Mouse (Mus musculus): ENCODE data around the gene Vmn1r12. TPM values are rescaled to one million over a fixed set of nuclear protein-coding genes. Genes with fewer than 3 reads are reported as not detected.

The Vmn1r12 gene
- not detected for polyA plus RNA-seq (2014; fragmentation: Illumina TruSeq; extraction: RNeasy Lipid Tissue Mini Kit (QIAGEN cat#74804))

GRCm38 (mm10) chr6:57156619-57157018 is at the start of gene Vmn1r12:
TSS of gene Vmn1r12 (plus strand) at chr6:57156919.

DNA sequence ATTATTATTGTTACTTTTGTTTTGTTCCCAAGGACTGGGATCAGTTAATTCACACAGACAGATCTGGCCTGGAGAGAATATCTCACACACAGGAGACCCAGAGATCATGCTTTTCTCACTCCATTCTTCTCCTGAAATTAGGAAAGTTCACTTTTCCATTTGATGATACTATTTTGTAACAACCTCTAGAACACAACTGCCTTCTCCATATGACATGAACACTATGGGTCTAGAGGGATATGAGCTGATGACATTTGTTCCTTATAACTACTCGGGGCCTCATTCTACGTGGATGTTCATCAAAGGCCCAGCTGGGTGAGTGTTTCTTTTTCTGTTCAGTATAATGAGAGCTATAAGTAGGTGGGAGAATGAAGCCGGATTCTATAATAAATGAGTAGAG is 47.6 kb upstream of the Vmn1r12 start, which contains the start of gene Vmn1r10:
TSS of gene Vmn1r10 (plus strand) at position 301 of the 400 bp plus-strand sequence.

DNA sequence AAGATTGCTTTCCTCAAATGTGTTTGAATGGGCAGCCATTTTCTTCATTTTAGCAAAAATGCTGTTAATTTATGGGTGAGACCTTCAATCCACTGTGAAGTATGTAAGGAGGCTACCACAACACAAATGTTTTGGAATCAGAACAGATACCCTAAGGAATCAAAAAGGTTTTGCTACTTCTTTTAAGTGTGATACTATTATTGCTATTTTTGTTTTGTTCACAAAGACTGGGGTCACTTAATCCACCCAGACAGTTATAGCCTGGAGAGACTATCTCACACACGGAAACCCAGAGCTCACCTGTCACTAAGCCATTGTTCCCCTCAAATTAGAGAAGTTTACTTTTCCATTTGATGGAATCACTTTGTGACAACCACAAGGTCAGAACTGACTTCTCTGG is 23.6 kb upstream of the Vmn1r12 start, which contains the start of gene Vmn1r11:
TSS of gene Vmn1r11 (plus strand) at position 301 of the 400 bp plus-strand sequence.

GRCm38 (mm10) chr6:57202990-57203389 is 46.3 kb downstream of the Vmn1r12 start, which contains the start of gene Vmn1r13:
TSS of gene Vmn1r13 (plus strand) at chr6:57203290.

Other genes starting within 250 kb of the Vmn1r12 start
- 128 TPM for gene Nt5c3, start 233.0 kb upstream of the Vmn1r12 start, polyA plus RNA-seq (2014; fragmentation: Illumina TruSeq; extraction: RNeasy Lipid Tissue Mini Kit (QIAGEN cat#74804))
- gene Vmn1r4, start 232.9 kb upstream of the Vmn1r12 start, polyA plus RNA-seq (2014; fragmentation: Illumina TruSeq; extraction: RNeasy Lipid Tissue Mini Kit (QIAGEN cat#74804)), result 0.46 TPM
- not detected for gene Vmn1r5, start 186.6 kb upstream of the Vmn1r12 start, polyA plus RNA-seq (2014; fragmentation: Illumina TruSeq; extraction: RNeasy Lipid Tissue Mini Kit (QIAGEN cat#74804))
- not detected for gene Vmn1r6, start 159.7 kb upstream of the Vmn1r12 start, polyA plus RNA-seq (2014; fragmentation: Illumina TruSeq; extraction: RNeasy Lipid Tissue Mini Kit (QIAGEN cat#74804))
- gene Vmn1r7, start 131.6 kb upstream of the Vmn1r12 start, polyA plus RNA-seq (2014; fragmentation: Illumina TruSeq; extraction: RNeasy Lipid Tissue Mini Kit (QIAGEN cat#74804)), result not detected
- not detected for gene Vmn1r8, start 124.6 kb upstream of the Vmn1r12 start, polyA plus RNA-seq (2014; fragmentation: Illumina TruSeq; extraction: RNeasy Lipid Tissue Mini Kit (QIAGEN cat#74804))
- not detected for gene Vmn1r9, start 90.1 kb upstream of the Vmn1r12 start, polyA plus RNA-seq (2014; fragmentation: Illumina TruSeq; extraction: RNeasy Lipid Tissue Mini Kit (QIAGEN cat#74804))
- not detected for gene Vmn1r10, start 47.5 kb upstream of the Vmn1r12 start, polyA plus RNA-seq (2014; fragmentation: Illumina TruSeq; extraction: RNeasy Lipid Tissue Mini Kit (QIAGEN cat#74804))
- not detected for gene Vmn1r11, start 23.5 kb upstream of the Vmn1r12 start, polyA plus RNA-seq (2014; fragmentation: Illumina TruSeq; extraction: RNeasy Lipid Tissue Mini Kit (QIAGEN cat#74804))
- gene Vmn1r13, start 46.4 kb downstream of the Vmn1r12 start, polyA plus RNA-seq (2014; fragmentation: Illumina TruSeq; extraction: RNeasy Lipid Tissue Mini Kit (QIAGEN cat#74804)), result not detected
- not detected for gene Vmn1r14, start 74.8 kb downstream of the Vmn1r12 start, polyA plus RNA-seq (2014; fragmentation: Illumina TruSeq; extraction: RNeasy Lipid Tissue Mini Kit (QIAGEN cat#74804))
- gene Vmn1r15, start 101.0 kb downstream of the Vmn1r12 start, polyA plus RNA-seq (2014; fragmentation: Illumina TruSeq; extraction: RNeasy Lipid Tissue Mini Kit (QIAGEN cat#74804)), result not detected
- gene Vmn1r16, start 172.6 kb downstream of the Vmn1r12 start, polyA plus RNA-seq (2014; fragmentation: Illumina TruSeq; extraction: RNeasy Lipid Tissue Mini Kit (QIAGEN cat#74804)), result not detected
- gene Vmn1r17, start 206.8 kb downstream of the Vmn1r12 start, polyA plus RNA-seq (2014; fragmentation: Illumina TruSeq; extraction: RNeasy Lipid Tissue Mini Kit (QIAGEN cat#74804)), result not detected
- not detected for gene Vmn1r18, start 238.9 kb downstream of the Vmn1r12 start, polyA plus RNA-seq (2014; fragmentation: Illumina TruSeq; extraction: RNeasy Lipid Tissue Mini Kit (QIAGEN cat#74804))
- gene Vmn1r19, start 246.9 kb downstream of the Vmn1r12 start, polyA plus RNA-seq (2014; fragmentation: Illumina TruSeq; extraction: RNeasy Lipid Tissue Mini Kit (QIAGEN cat#74804)), result not detected